8 mouse cellular contexts compared by ENCODE assay signal in genomic region chr16:23518567-23519369, GRCm38 (mm10). TPM values are rescaled to one million over a fixed set of nuclear protein-coding genes. Genes with fewer than 3 reads are reported as not detected.
DNase-seq lines count a peak whose midpoint lies in the region; ATAC-seq and TF ChIP-seq lines count a peak whose summit lies in the region.

No protein-coding gene starts in this region.

- peak; percentile 49 for DNase-seq in gastrocnemius, adult 18-20 months (ENCODE audit: low spot score)
- no peak for DNase-seq in gastrocnemius, postnatal 36 days
- DNase-seq in lung, postnatal 10 days = no peak
- no peak for DNase-seq in spleen, adult 18-20 months
- no peak for DNase-seq in ovary, postnatal 14 days (ENCODE audit: low spot score)

- H3K9me3 ChIP-seq in lung, embryonic 16.5 days (ENCODE audit: control insufficient read depth, low read length) = no peaks in the 10 kb centered on the region
- H3K9me3 ChIP-seq in hindbrain, embryonic 12.5 days (replicated peaks) = no peaks in the 10 kb centered on the region

- H3K36me3 ChIP-seq in lung, embryonic 16.5 days (ENCODE audit: control insufficient read depth, insufficient read depth, low read length) = no peaks in the 10 kb centered on the region
- H3K36me3 ChIP-seq in hindbrain, embryonic 12.5 days = no peaks in the 10 kb centered on the region
- no peaks in the 10 kb centered on the region for H3K36me3 ChIP-seq in myocyte (ENCODE audit: control insufficient read depth, insufficient read depth)

- H3K4me2 ChIP-seq in lung, embryonic 16.5 days (ENCODE audit: low read depth, low read length) = no peak overlapping the region
- peak overlapping the region; percentile 74 for H3K4me2 ChIP-seq in hindbrain, embryonic 12.5 days (replicated peaks)
- peak overlapping the region; percentile 95 for H3K4me2 ChIP-seq in myocyte (ENCODE audit: low read depth)

- peaks cover 53% of the 10 kb centered on the region for H3K4me1 ChIP-seq in lung, embryonic 16.5 days (replicated peaks; ENCODE audit: control insufficient read depth, insufficient read depth, low read length)
- H3K4me1 ChIP-seq in hindbrain, embryonic 12.5 days = peaks cover 54% of the 10 kb centered on the region

- H3K4me3 ChIP-seq in lung, embryonic 16.5 days (ENCODE audit: low read length) = no peak overlapping the region
- peak overlapping the region; percentile 47 for H3K4me3 ChIP-seq in hindbrain, embryonic 12.5 days
- H3K4me3 ChIP-seq in myocyte = peak overlapping the region; percentile 50

- no peaks in the 10 kb centered on the region for H3K27me3 ChIP-seq in lung, embryonic 16.5 days (ENCODE audit: control insufficient read depth, insufficient read depth, low read depth, low read length)
- no peaks in the 10 kb centered on the region for H3K27me3 ChIP-seq in hindbrain, embryonic 12.5 days
- no peaks in the 10 kb centered on the region for H3K27me3 ChIP-seq in myocyte (ENCODE audit: control insufficient read depth, insufficient read depth, insufficient read length)

- no peaks in the 10 kb centered on the region for H3K79me2 ChIP-seq in myocyte (ENCODE audit: control insufficient read depth, insufficient read depth)

- ATAC-seq in lung, embryonic 16.5 days (ENCODE audit: low read depth) = peak; percentile 59
- ATAC-seq in hindbrain, embryonic 12.5 days (ENCODE audit: low FRiP score) = 0 out of 2 replicates have a peak, but pooled peaks have one; percentile 5

- H3K9ac ChIP-seq in lung, embryonic 16.5 days (ENCODE audit: low read length) = no peak overlapping the region
- H3K9ac ChIP-seq in hindbrain, embryonic 12.5 days = no peak overlapping the region

- intact Hi-C loops in gastrocnemius, postnatal 36 days (cut with DNase I) = no loop called here

- H3ac ChIP-seq in myocyte (ENCODE audit: control insufficient read depth, insufficient read length) = no peak overlapping the region

- TF ChIP-seq POLR2A in myocyte (IDR thresholded peaks at IDR 0.05; ENCODE audit: insufficient read length, low read depth) = no peak

- 49% methylated on average over 10 of the region's 10 CpGs for WGBS in lung, embryonic 16.5 days
- WGBS in hindbrain, embryonic 12.5 days = 68% methylated on average over 10 of the region's 10 CpGs

- H3K27ac ChIP-seq in lung, embryonic 16.5 days (ENCODE audit: low read length) = no peak overlapping the region
- no peak overlapping the region for H3K27ac ChIP-seq in hindbrain, embryonic 12.5 days

TF ChIP-seq in myocyte, 11 proteins besides CTCF, POLR2A, EP300 and RAD21:
- TF ChIP-seq CEBPB (IDR thresholded peaks at IDR 0.05; ENCODE audit: insufficient read depth, poor library complexity, severe bottlenecking) (peak; percentile 95), USF1 (IDR thresholded peaks at IDR 0.05; ENCODE audit: low read depth) (peak; percentile 86), MYOG (IDR thresholded peaks at IDR 0.05; ENCODE audit: control insufficient read depth in 1 of 3, insufficient read depth in 1 of 3, insufficient read length in 2 of 3, low read depth in 2 of 3) (no peak)

RNA-seq across cellular contexts. Expression of gene Rtp4, which starts 1.3 kb away (rescaled TPM):
- total RNA-seq in gastrocnemius, adult 18-20 months (2021) = 1 to 10 TPM in 1 of 2 experiments, under 1 TPM in 1; 0.98 to 1.5 TPM
- total RNA-seq in gastrocnemius, postnatal 36 days (2021) = 1 to 10 TPM; 1.3 to 2.1 TPM
- polyA plus RNA-seq in lung, embryonic 16.5 days (2015; fragmentation: Nextera tagmentation; extraction: Ambion mirVana) = 8.0 and 10.3 TPM in 2 replicates
- polyA plus RNA-seq in hindbrain, embryonic 12.5 days (2016; fragmentation: Nextera tagmentation; extraction: Ambion mirVana) = 3.6 and 5.1 TPM in 2 replicates
- 0.82 TPM for polyA plus RNA-seq in myocyte (2012; fragmentation: generic; extraction: Trizol)

RNA-seq across cellular contexts. Expression of gene Masp1, which starts 1.8 kb away (rescaled TPM):
- total RNA-seq in gastrocnemius, adult 18-20 months (2021) = 10 to 100 TPM in 1 of 2 experiments, 1 to 10 TPM in 1; 9.1 to 17.4 TPM
- 10 to 100 TPM; 15.4 to 15.8 TPM for total RNA-seq in gastrocnemius, postnatal 36 days (2021)
- polyA plus RNA-seq in lung, embryonic 16.5 days (2015; fragmentation: Nextera tagmentation; extraction: Ambion mirVana) = 3.7 and 4.0 TPM in 2 replicates
- 29.5 and 31.9 TPM in 2 replicates for polyA plus RNA-seq in hindbrain, embryonic 12.5 days (2016; fragmentation: Nextera tagmentation; extraction: Ambion mirVana)
- 16.4 TPM for polyA plus RNA-seq in myocyte (2012; fragmentation: generic; extraction: Trizol)
